31 mouse cellular contexts compared by ENCODE assay signal in the genomic region with DNA sequence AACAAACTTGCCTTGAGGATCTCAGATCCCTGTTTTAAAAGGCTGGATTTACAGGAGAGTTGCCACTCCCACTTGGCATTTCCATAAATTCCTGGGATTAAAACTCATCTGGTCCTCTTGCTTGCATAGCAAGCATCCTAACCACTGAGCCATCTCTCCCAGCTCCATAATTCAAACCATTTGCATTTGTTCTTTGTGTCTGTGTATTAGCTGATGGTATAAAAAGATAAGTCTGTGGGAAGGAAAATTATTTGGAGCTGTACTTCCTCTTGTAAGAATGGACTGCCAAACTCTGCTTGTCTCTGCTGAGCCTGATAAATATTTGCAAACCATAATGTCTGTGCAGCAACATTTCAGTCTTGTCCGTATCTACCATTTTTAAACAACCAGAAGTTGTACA.
DNase-seq lines count a peak whose midpoint lies in the region; ATAC-seq and TF ChIP-seq lines count a peak whose summit lies in the region.
"Had no signal": no experiment of that assay in that cellular context is flagged by ENCODE, and none has a peak within 500 bp of the region (broad histone marks: within the 10 kb centered on the region; RNA-seq: fewer than 3 reads in every experiment).

No protein-coding gene starts in this region.

- WGBS in lung, embryonic 14.5 days, result 35% methylated on average over 1 of the region's 1 CpGs
- 48% methylated on average over 1 of the region's 1 CpGs for WGBS in lung, adult 2 months
- WGBS in midbrain, embryonic 14.5 days, result 96% methylated on average over 1 of the region's 1 CpGs

- ATAC-seq in lung, embryonic 14.5 days (ENCODE audit: insufficient read depth), result no peak
- ATAC-seq in midbrain, embryonic 14.5 days (ENCODE audit: low FRiP score, low TSS enrichment), result no peak
- ATAC-seq: activated CD4-positive, CD25-positive, alpha-beta regulatory T cell, adult 4 months; forebrain, embryonic 15.5 days; hindbrain, postnatal 0 days; inflammation-experienced regulatory T-cells, adult 6 months; Patski had no signal

- no peak overlapping the region for H3K9ac ChIP-seq in lung, embryonic 14.5 days
- no peak overlapping the region for H3K9ac ChIP-seq in midbrain, embryonic 14.5 days (replicated peaks; ENCODE audit: low read length)
- H3K9ac ChIP-seq: embryonic facial prominence, embryonic 12.5 days; forebrain, embryonic 12.5 days; forebrain, embryonic 15.5 days; heart, embryonic 12.5 days; heart, embryonic 15.5 days; hindbrain, embryonic 14.5 days had no signal

- no peak overlapping the region for H3K4me2 ChIP-seq in lung, embryonic 14.5 days
- H3K4me2 ChIP-seq in midbrain, embryonic 14.5 days (ENCODE audit: low read length), result no peak overlapping the region
- H3K4me2 ChIP-seq: embryonic facial prominence, embryonic 12.5 days; forebrain, embryonic 12.5 days; forebrain, embryonic 15.5 days; heart, embryonic 12.5 days; heart, embryonic 15.5 days; hindbrain, embryonic 14.5 days had no signal

- TF ChIP-seq CTCF in lung, embryonic 14.5 days (IDR thresholded peaks at IDR 0.05; ENCODE audit: low read depth), result no peak
- no peak for TF ChIP-seq CTCF in lung, adult 2 months (IDR thresholded peaks at IDR 0.05; ENCODE audit: insufficient read depth, low read length)

- TF ChIP-seq POLR2A in lung, adult 2 months (IDR thresholded peaks at IDR 0.05; ENCODE audit: borderline replicate concordance, extremely low read depth, low read depth, low read length), result no peak

- H3K36me3 ChIP-seq in lung, embryonic 14.5 days (ENCODE audit: insufficient read depth), result no peaks in the 10 kb centered on the region
- H3K36me3 ChIP-seq in midbrain, embryonic 14.5 days (ENCODE audit: control insufficient read depth, insufficient read depth, low read length), result no peaks in the 10 kb centered on the region
- H3K36me3 ChIP-seq: embryonic facial prominence, embryonic 12.5 days; forebrain, embryonic 12.5 days; forebrain, embryonic 15.5 days; G1E; heart, embryonic 12.5 days; heart, embryonic 15.5 days had no signal

- H3K9me3 ChIP-seq in lung, embryonic 14.5 days (ENCODE audit: low read depth, low read length), result no peaks in the 10 kb centered on the region
- no peaks in the 10 kb centered on the region for H3K9me3 ChIP-seq in midbrain, embryonic 14.5 days (ENCODE audit: control insufficient read depth, low read length)
- H3K9me3 ChIP-seq: embryonic facial prominence, embryonic 12.5 days; forebrain, embryonic 12.5 days; forebrain, embryonic 15.5 days; G1E; heart, embryonic 12.5 days; heart, embryonic 15.5 days had no signal

- DNase-seq in lung, embryonic 14.5 days, result peak; percentile 37
- no peak for DNase-seq in lung, adult 2 months
- DNase-seq in ZHBTc4 (ENCODE audit: low read depth, low spot score), result peak; percentile 12
- peak; percentile 41 for DNase-seq in lung, postnatal 10 days
- DNase-seq in lung, postnatal 36 days, result peak; percentile 62
- DNase-seq in kidney, postnatal 10 days, result no peak
- DNase-seq in midbrain, embryonic 14.5 days, result no peak
- DNase-seq: adrenal gland, adult 8-10 months; adrenal gland, postnatal 25 days; B cell, adult 2 months; cerebellum, adult 11-12 months; cerebellum, adult 8-10 months; cerebellum, postnatal 36 days; embryo, embryonic 11 days; gastrocnemius, postnatal 10 days; heart, adult 11 months; heart, postnatal 10 days; heart, postnatal 4 days had no signal

- H3K27ac ChIP-seq in lung, embryonic 14.5 days (ENCODE audit: low read depth), result no peak overlapping the region
- no peak overlapping the region for H3K27ac ChIP-seq in midbrain, embryonic 14.5 days (replicated peaks; ENCODE audit: low read depth, low read length)
- H3K27ac ChIP-seq: embryonic facial prominence, embryonic 12.5 days; forebrain, embryonic 12.5 days; forebrain, embryonic 15.5 days; heart, embryonic 15.5 days; hindbrain, embryonic 14.5 days; hindbrain, postnatal 0 days had no signal

- H3K4me1 ChIP-seq in lung, embryonic 14.5 days (ENCODE audit: insufficient read depth), result 0 out of 2 replicates have a peak, but pooled peaks cover 3% of the 10 kb centered on the region
- peaks cover 6% of the 10 kb centered on the region for H3K4me1 ChIP-seq in lung, adult 2 months (ENCODE audit: control insufficient read depth, insufficient read depth, low read length)
- H3K4me1 ChIP-seq in midbrain, embryonic 14.5 days (ENCODE audit: control insufficient read depth, insufficient read depth, low read length), result no peaks in the 10 kb centered on the region
- H3K4me1 ChIP-seq: embryonic facial prominence, embryonic 12.5 days; forebrain, embryonic 12.5 days; forebrain, embryonic 15.5 days; heart, embryonic 12.5 days; heart, embryonic 15.5 days had no signal

- H3K4me3 ChIP-seq in lung, embryonic 14.5 days (ENCODE audit: low read depth, low read length), result no peak overlapping the region
- no peak overlapping the region for H3K4me3 ChIP-seq in lung, adult 2 months (replicated peaks; ENCODE audit: extremely low read depth, low read depth, low read length)
- no peak overlapping the region for H3K4me3 ChIP-seq in midbrain, embryonic 14.5 days (replicated peaks; ENCODE audit: low read depth, low read length)
- H3K4me3 ChIP-seq: embryonic facial prominence, embryonic 12.5 days; erythroblast, embryonic 14.5 days; forebrain, embryonic 12.5 days; forebrain, embryonic 15.5 days; heart, embryonic 12.5 days; heart, embryonic 15.5 days had no signal

- H3K27me3 ChIP-seq in lung, embryonic 14.5 days (ENCODE audit: insufficient read depth, low read length), result no peaks in the 10 kb centered on the region
- H3K27me3 ChIP-seq in midbrain, embryonic 14.5 days (ENCODE audit: control insufficient read depth, insufficient read depth, low read length), result no peaks in the 10 kb centered on the region
- H3K27me3 ChIP-seq: CH12.LX; embryonic facial prominence, embryonic 12.5 days; forebrain, embryonic 12.5 days; forebrain, embryonic 15.5 days; heart, embryonic 12.5 days; heart, embryonic 15.5 days; Patski had no signal

Comparison
In these comparisons a context has a peak if more than half of its experiments do, and no peak if none do; other contexts are left out.
1. DNase-seq: peak in lung, embryonic 14.5 days (single experiment), ZHBTc4 (single experiment), lung, postnatal 10 days (single experiment) and lung, postnatal 36 days (single experiment); none in lung, adult 2 months (single experiment), kidney, postnatal 10 days (single experiment) and midbrain, embryonic 14.5 days (single experiment).